Mouse (Mus musculus) hindbrain, embryonic 10.5 days (tissue): ENCODE measurements around the gene Epc2. TPM values are rescaled to one million over a fixed set of nuclear protein-coding genes. Genes with fewer than 3 reads are reported as not detected.
"Not testable (repeated sequence)": the region's sequence is repeated elsewhere in the genome, so short reads cannot be mapped to it uniquely, and the experiment has no call there.

Source experiments
- DNase-seq: peaks from one replicate; pipeline ENCODE4 v3.0.0-alpha.2; 2017; ENCODE audit warnings: low spot score
- H3K27ac ChIP-seq: fragments of 300-500 bp; sonication (generic); 2 replicates; pipeline ENCODE4 v1.5.1; 2016; ENCODE audit warnings: mild to moderate bottlenecking, moderate library complexity
- H3K27me3 ChIP-seq: fragments of 300-500 bp; sonication (generic); 2 replicates; pipeline ENCODE4 v1.6.1; 2016; ENCODE audit warnings: mild to moderate bottlenecking; ENCODE audit not compliant: poor library complexity, insufficient read depth, severe bottlenecking
- H3K36me3 ChIP-seq: fragments of 300-500 bp; sonication (generic); 2 replicates; pipeline ENCODE4 v1.6.1; 2016; ENCODE audit warnings: mild to moderate bottlenecking, moderate library complexity
- H3K4me1 ChIP-seq: fragments of 300-500 bp; sonication (generic); replicated peaks from 2 replicates; pipeline ENCODE4 v1.6.1; 2016; ENCODE audit warnings: mild to moderate bottlenecking
- H3K4me3 ChIP-seq: fragments of 300-500 bp; sonication (generic); 2 replicates; pipeline ENCODE4 v1.5.1; 2016; ENCODE audit warnings: mild to moderate bottlenecking, moderate library complexity
- H3K9me3 ChIP-seq: fragments of 300-500 bp; sonication (generic); 2 replicates; pipeline ENCODE4 v1.6.1; 2016; ENCODE audit warnings: mild to moderate bottlenecking, moderate library complexity
- WGBS: fragments of 180-500 bp; shearing (Covaris S2); methylation state at CpG from one replicate; pipeline ENCODE4 v1.1.7; 2016; 5-methylcytosine and 5-hydroxymethylcytosine counted together
- polyA plus RNA-seq: library from polyadenylated mRNA; unstranded; fragments of >200 nt; fragmentation: Nextera tagmentation; extraction: Ambion mirVana; gene quantifications from 2 replicates; pipeline ENCODE4 v1.2.1, GENCODE M21; 2016

Epc2 gene
- polyA plus RNA-seq, 1 experiment from 2014 or later, result 7.3 TPM

DNA sequence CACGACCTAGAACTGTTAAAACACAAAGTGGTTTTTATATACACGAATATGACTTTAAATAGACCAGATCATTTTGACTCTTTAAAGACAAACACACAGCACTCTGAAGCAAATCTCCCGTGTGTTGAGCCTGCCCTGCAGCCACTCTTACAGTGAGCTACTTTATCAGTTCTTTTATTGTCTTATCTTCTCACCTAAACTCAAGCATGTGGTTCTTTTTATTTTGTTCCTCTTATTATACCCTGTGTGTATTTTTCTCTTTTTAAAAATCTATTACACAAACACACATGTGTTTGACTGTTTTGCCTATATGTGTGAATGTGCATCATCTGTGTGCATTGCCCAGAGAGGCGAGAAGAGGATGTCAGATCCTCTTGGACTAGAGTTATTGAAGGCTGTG lies 50.1 kb downstream of the Epc2 start:
- H3K4me3 ChIP-seq, result no peak overlapping the region
- H3K4me1 ChIP-seq, result 0 out of 2 replicates have a peak, but pooled peaks cover 5% of the 10 kb centered on the region
- 74% methylated on average over 4 of the region's 4 CpGs for WGBS
- DNase-seq, result no peak
- H3K9me3 ChIP-seq, result no peaks in the 10 kb centered on the region
- no peak overlapping the region for H3K27ac ChIP-seq
- H3K36me3 ChIP-seq, result no peaks in the 10 kb centered on the region
- no peaks in the 10 kb centered on the region for H3K27me3 ChIP-seq

DNA sequence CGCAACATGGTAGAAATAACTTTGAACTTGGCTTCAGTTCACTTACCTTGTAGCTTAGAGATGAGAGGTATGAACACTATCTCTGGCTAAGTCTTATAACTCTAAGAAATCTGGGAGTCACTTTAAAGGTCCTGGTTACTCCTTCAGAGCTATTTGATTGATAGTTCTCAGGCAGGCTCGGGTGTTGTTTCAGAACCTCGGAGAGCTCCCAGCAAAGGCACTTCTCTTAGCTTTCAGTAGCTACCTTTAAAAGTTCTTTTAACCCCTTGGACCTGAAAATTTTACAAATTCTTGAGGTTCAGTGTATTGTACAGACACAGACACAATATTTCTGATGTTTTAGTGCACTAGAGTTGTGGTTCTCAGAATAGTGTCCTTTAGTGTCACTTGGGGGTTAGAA lies 52.3 kb downstream of the Epc2 start:
- Histone ChIP-seq H3K4me3 (no peak overlapping the region), H3K4me1 (no peaks in the 10 kb centered on the region), H3K36me3 (no peaks in the 10 kb centered on the region), H3K27me3 (no peaks in the 10 kb centered on the region), H3K27ac (no peak overlapping the region), H3K9me3 (no peaks in the 10 kb centered on the region)
- peak; percentile 30 for DNase-seq
- 60% methylated on average over 3 of the region's 3 CpGs for WGBS

DNA sequence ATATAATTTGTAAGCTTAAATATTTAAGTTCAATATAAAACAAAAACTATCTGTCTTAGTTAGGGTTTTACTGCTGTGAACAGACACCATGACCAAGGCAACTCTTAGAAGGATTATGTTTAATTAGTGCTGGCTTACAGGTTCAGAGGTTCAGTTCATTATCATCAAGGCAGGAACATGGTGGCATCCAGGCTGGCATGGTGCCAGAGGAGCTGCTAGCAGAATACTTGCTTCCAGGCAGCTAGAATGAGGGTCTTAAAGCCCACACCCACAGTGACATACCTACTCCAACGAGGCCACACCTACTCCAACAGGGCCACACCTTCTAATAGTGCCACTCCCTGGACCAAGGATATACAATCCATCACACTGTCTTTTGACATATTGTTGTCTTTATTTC lies 53.9 kb downstream of the Epc2 start:
- H3K27ac ChIP-seq, H3K4me1 ChIP-seq, H3K36me3 ChIP-seq, H3K4me3 ChIP-seq, H3K27me3 ChIP-seq, DNase-seq, H3K9me3 ChIP-seq: not testable (repeated sequence)
- 89% methylated on average over 1 of the region's 1 CpGs for WGBS

DNA sequence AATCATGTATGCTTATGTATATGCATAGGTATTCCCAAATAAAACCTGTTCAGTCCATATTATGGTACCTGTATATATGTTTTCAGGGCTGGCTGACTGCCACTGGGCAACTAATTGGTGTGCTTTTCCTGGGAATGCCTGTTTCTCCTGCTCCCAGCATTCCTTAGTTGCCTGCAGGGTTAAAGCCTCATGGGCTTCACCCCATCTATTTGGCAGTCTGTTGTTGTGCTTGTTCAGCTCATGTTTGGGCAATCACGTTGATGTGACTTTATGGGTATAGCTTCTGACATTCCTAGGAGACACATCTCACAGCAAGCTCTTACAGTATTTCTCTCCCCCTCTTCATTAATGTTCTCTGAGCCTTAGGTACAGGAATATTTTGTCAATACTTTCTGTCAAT lies 59.5 kb downstream of the Epc2 start:
- Histone ChIP-seq H3K4me1 (no peaks in the 10 kb centered on the region), H3K27ac (no peak overlapping the region), H3K36me3 (peaks cover 4% of the 10 kb centered on the region; the same call in 1 of the 2 replicates), H3K9me3 (no peaks in the 10 kb centered on the region), H3K4me3 (no peak overlapping the region), H3K27me3 (no peaks in the 10 kb centered on the region)
- 56% methylated on average over 1 of the region's 1 CpGs for WGBS
- no peak for DNase-seq

DNA sequence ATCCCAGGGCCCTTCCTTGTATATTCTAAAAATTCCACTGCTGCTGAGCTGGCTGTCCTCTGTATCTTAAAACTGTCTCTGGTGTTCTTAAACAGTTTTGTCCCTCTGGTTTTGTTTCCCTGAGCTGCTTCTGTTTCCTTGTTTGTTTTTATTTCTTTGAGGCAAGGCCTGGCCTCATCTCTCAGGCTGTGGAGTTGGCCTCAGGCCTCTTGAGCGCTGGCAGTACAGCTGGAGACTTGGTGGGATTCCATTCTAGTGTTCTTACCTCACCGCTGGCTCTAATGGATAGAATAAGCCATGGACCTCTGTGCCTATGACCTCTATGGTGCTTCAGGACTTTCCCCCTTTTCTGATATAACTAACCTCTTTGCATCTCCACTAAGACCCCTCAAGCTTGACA lies 64.7 kb downstream of the Epc2 start:
- no peak overlapping the region for H3K27ac ChIP-seq
- WGBS, result 79% methylated on average over 2 of the region's 2 CpGs
- H3K9me3 ChIP-seq, result no peaks in the 10 kb centered on the region
- no peaks in the 10 kb centered on the region for H3K4me1 ChIP-seq
- no peak overlapping the region for H3K4me3 ChIP-seq
- H3K27me3 ChIP-seq, result no peaks in the 10 kb centered on the region
- DNase-seq, result no peak
- peaks cover 4% of the 10 kb centered on the region; the same call in 1 of the 2 replicates for H3K36me3 ChIP-seq

DNA sequence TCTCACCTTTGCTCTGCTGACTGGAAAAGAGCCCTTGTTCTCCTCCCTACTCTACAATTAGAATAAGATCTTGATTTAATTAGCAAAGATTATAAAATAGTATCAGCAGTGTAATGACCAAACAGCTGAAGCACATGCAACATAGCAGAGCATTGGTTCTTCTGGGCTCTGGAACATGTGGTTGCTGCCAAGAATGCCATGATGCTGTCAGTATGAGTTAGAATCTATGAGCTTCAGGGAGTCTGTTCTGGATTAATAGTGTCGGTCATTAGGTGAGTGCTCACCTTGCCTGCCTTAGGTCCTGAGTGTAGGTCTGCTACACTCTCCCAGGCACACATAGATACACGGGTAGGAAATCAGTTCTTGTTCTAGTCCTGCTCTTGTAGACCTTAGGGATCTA lies 69.1 kb downstream of the Epc2 start:
- no peaks in the 10 kb centered on the region for H3K4me1 ChIP-seq
- WGBS, result 84% methylated on average over 2 of the region's 2 CpGs
- DNase-seq, result no peak
- peaks cover 7% of the 10 kb centered on the region; the same call in 1 of the 2 replicates for H3K36me3 ChIP-seq
- no peaks in the 10 kb centered on the region for H3K9me3 ChIP-seq
- no peaks in the 10 kb centered on the region for H3K27me3 ChIP-seq
- H3K27ac ChIP-seq, result no peak overlapping the region
- H3K4me3 ChIP-seq, result no peak overlapping the region

DNA sequence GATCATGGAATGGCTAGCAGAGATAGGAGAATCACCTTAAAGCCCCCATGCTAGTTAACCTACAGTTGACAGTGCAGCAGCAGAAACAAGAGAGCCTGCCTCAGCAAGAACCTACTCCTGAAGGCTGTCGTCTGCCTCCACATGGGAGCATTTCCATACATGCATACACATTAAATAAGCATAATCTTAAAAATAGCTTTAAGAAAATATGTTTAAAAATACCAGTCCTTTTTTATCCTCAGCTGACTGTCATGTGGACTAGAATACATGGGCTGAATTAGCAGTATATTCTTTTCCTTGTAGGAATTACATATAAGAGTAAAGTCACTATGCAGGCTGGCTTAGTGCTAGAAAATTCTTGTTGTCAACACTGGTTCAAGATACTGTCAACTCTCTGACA lies 69.7 kb downstream of the Epc2 start:
- Histone ChIP-seq H3K4me3 (no peak overlapping the region), H3K9me3 (no peaks in the 10 kb centered on the region), H3K36me3 (peaks cover 7% of the 10 kb centered on the region; the same call in 1 of the 2 replicates), H3K27ac (no peak overlapping the region), H3K27me3 (no peaks in the 10 kb centered on the region), H3K4me1 (no peaks in the 10 kb centered on the region)
- WGBS, result 76% methylated on average over 1 of the region's 1 CpGs
- DNase-seq, result no peak

DNA sequence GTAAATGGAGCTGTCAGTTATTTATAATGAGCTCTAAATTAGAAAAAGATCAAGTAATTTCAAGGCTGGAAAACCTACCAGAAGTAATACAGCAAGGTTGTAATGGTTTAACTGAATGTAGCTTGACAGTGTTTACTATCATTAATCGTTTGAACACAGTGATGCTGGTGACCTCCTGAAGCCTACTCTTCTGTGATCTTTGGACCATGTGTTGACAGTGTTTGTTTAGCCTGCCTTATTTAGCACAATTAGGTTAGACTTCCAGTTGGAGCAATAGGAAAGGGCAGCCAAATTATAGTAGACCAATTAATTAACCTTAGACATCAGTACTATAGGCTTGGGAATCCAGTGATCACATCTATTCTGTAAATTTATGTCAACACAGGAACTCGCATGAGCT lies 70.3 kb downstream of the Epc2 start:
- 90% methylated on average over 2 of the region's 2 CpGs for WGBS
- Histone ChIP-seq H3K9me3 (no peaks in the 10 kb centered on the region), H3K27ac (no peak overlapping the region), H3K27me3 (no peaks in the 10 kb centered on the region), H3K4me1 (no peaks in the 10 kb centered on the region), H3K4me3 (no peak overlapping the region), H3K36me3 (peaks cover 7% of the 10 kb centered on the region; the same call in 1 of the 2 replicates)
- DNase-seq, result no peak

DNA sequence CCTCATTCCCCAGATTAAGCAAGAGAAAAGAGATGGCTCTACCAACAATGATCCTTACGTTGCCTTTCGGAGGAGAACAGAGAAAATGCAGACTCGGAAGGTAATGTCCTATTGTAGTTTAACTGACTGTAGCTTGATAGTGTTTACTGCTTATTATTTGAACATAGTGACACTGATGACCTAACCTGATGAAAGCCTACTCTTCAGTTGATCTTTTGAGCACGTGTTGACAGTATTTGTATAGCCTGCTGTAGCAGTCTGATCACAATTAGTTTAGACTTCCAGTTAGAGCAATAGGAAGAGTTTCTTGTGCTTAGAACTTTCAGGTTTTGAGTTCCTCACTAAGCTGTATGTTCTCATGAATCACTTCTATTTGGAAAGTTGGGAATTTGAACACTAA lies 71.3 kb downstream of the Epc2 start:
- H3K4me1 ChIP-seq, result no peaks in the 10 kb centered on the region
- WGBS, result 83% methylated on average over 4 of the region's 4 CpGs
- H3K36me3 ChIP-seq, result peaks cover 7% of the 10 kb centered on the region; the same call in 1 of the 2 replicates
- no peak overlapping the region for H3K4me3 ChIP-seq
- H3K27me3 ChIP-seq, result no peaks in the 10 kb centered on the region
- no peaks in the 10 kb centered on the region for H3K9me3 ChIP-seq
- H3K27ac ChIP-seq, result no peak overlapping the region
- DNase-seq, result no peak

DNA sequence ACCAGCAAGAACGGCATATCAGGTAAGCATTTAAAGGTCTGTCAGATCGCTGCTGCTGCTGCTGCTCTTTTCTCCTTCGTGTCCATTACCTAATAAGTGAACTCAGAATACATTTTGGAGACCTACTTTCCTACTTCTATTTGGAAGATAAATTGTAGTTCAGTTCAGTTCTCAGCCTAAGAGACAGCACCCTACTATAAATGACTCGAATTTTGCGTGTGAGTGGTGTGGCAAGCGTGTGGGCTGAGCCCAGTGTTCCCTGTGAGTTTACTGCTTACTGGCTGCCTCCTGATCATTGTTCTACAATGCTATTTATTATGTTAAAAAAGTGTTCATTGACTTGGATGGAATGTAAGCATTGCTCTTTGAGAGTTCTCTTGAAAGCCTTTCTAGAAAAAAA lies 85.9 kb downstream of the Epc2 start:
- no peaks in the 10 kb centered on the region for H3K27me3 ChIP-seq
- no peak overlapping the region for H3K4me3 ChIP-seq
- H3K4me1 ChIP-seq, result no peaks in the 10 kb centered on the region
- DNase-seq, result no peak
- H3K9me3 ChIP-seq, result no peaks in the 10 kb centered on the region
- H3K27ac ChIP-seq, result no peak overlapping the region
- 95% methylated on average over 6 of the region's 6 CpGs for WGBS
- peaks cover 42% of the 10 kb centered on the region for H3K36me3 ChIP-seq

DNA sequence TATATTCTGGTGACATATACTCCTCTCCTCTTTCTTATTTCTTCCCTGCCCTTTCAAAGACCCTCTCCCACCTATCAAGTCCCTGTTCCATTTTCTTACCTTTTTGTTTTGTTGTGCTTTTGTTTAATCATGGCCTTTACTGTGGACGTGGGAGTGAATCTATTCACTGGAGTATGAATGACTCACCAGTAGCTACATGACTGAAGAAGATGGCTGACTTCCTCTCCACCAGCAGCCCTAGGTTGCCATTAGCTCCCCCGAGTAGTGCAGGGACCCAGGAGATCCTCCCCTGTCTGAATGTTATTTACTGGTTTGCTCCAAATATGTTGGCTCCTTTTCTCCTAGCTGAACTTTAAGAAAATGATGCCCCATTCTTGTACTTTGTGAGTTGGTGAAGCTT lies 86.8 kb downstream of the Epc2 start:
- Histone ChIP-seq H3K4me3 (no peak overlapping the region), H3K36me3 (peaks cover 42% of the 10 kb centered on the region), H3K9me3 (no peaks in the 10 kb centered on the region), H3K27ac (no peak overlapping the region), H3K4me1 (no peaks in the 10 kb centered on the region), H3K27me3 (no peaks in the 10 kb centered on the region)
- WGBS, result 76% methylated on average over 2 of the region's 2 CpGs
- DNase-seq, result no peak

DNA sequence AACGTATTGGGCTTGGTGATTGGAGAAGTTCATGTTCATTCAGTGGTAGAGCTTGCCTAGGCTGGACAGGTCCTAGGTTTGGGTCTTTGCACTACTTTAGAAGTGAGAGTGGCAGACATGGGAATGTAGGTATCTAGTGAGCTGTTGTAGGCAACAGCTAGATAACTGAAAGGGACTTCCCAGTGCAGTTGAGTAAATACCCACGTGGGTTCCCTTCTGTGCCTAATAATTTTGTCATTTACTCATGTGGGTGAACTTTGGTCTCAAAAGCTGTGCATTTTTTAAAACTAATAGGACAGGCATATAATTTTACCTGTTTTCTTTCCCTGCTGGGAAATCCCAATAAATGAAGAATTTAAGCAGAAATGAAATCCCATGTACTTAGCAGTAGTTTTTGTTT lies 88.5 kb downstream of the Epc2 start:
- Histone ChIP-seq H3K36me3 (peaks cover 35% of the 10 kb centered on the region), H3K9me3 (no peaks in the 10 kb centered on the region), H3K27ac (no peak overlapping the region), H3K27me3 (no peaks in the 10 kb centered on the region), H3K4me3 (no peak overlapping the region), H3K4me1 (no peaks in the 10 kb centered on the region)
- WGBS, result 88% methylated on average over 2 of the region's 2 CpGs
- no peak for DNase-seq

DNA sequence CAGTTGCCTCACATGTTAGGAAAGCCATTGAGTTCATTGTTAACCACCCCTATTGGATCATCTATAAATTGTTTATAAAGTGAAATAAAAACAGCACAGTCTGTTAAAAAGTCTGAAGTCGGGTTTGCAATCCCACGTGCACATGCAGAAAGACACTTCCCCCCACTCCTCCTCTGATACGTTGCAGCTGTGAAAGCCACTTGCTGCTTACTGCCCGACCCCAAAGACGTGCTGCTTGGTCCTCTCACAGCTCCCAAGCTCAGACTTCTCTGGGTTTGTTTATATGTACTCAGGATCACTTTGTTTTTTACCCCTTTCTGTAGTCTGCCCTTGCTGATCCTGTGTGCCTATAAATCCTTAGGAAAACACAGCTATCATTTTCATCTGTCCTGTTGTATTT lies 96.5 kb downstream of the Epc2 start:
- Histone ChIP-seq H3K27ac (no peak overlapping the region), H3K4me3 (no peak overlapping the region), H3K36me3 (peaks cover 70% of the 10 kb centered on the region), H3K9me3 (no peaks in the 10 kb centered on the region), H3K4me1 (no peaks in the 10 kb centered on the region), H3K27me3 (no peaks in the 10 kb centered on the region)
- 77% methylated on average over 5 of the region's 5 CpGs for WGBS
- DNase-seq, result no peak

DNA sequence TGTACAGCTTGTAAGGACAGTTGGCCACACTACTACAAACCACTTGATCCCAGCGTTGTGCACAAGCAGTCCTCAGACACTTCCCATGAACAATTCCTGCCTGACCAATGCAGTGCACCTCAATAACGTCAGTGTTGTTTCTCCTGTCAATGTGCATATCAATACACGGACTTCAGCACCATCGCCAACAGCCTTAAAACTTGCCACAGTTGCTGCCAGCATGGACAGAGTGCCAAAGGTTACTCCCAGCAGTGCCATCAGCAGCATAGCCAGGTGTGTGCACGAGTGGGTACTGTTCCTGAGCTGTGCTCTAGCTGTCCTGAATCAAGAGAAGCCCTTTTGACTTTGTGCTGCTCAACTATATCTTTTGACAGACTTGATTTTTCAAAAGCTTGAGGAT lies 97.2 kb downstream of the Epc2 start:
- H3K36me3 ChIP-seq, result peaks cover 77% of the 10 kb centered on the region
- 92% methylated on average over 5 of the region's 5 CpGs for WGBS
- no peak overlapping the region for H3K4me3 ChIP-seq
- H3K4me1 ChIP-seq, result no peaks in the 10 kb centered on the region
- no peak overlapping the region for H3K27ac ChIP-seq
- H3K9me3 ChIP-seq, result no peaks in the 10 kb centered on the region
- no peak for DNase-seq
- H3K27me3 ChIP-seq, result no peaks in the 10 kb centered on the region
